Mouse (Mus musculus): ENCODE results near the gene Nudt6.

DNA sequence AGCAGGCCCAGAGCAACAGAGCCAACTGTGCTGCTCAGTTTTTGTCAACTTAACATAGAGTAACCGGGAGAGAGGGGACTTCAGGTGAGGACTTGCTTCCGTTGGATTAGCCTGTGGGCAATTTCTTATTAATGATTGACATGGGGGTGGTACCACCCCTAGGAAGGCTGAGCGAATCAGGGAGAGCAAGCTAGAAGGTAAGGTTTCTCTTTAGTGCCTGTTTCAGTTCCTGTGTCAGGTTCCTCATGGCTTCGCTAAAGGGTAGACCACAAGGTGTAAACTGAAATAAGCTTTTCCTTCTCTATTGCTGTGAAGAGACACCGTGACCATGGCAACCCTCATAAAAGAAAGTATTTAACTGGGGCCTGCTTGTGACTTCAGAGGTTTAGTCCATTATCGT is 32.7 kb downstream of the Nudt6 start:
- TF ChIP-seq POLR2A (IDR thresholded peaks at IDR 0.05; ENCODE audit: insufficient read length, low read depth) (no peak), POLR2AphosphoS2 (IDR thresholded peaks at IDR 0.05; ENCODE audit: insufficient read length, low read depth) (no peak)
